Mouse (Mus musculus): Measurements from ENCODE around the gene Tmem216. TPM values are rescaled to one million over a fixed set of nuclear protein-coding genes. Genes with fewer than 3 reads are reported as not detected.

Tmem216 gene
- polyA plus RNA-seq, 1 experiment = 3.7 TPM

GRCm38 (mm10) chr19:10557001-10557400 lies 963 bp upstream of the Tmem216 start:
- H3K4me1 ChIP-seq (ENCODE audit: control insufficient read depth, insufficient read depth, insufficient read length, low read length) = peaks cover 6% of the 10 kb centered on the region; the same call in 1 of the 2 replicates
- H3K27ac ChIP-seq (ENCODE audit: insufficient read depth, low read depth, low read length) = no peak overlapping the region
- TF ChIP-seq CTCF (IDR thresholded peaks at IDR 0.05; ENCODE audit: extremely low read depth, insufficient read length, insufficient replicate concordance, low read depth, low read length) = no peak
- TF ChIP-seq POLR2A (IDR thresholded peaks at IDR 0.05; ENCODE audit: low read depth, low read length) = no peak
- no peak overlapping the region for H3K4me3 ChIP-seq (ENCODE audit: low read depth, low read length)
- H3K27me3 ChIP-seq (ENCODE audit: control insufficient read depth, insufficient read depth, low read length) = no peaks in the 10 kb centered on the region
- 73% methylated on average over 2 of the region's 2 CpGs for WGBS
- no peaks in the 10 kb centered on the region for H3K36me3 ChIP-seq (ENCODE audit: control insufficient read depth, insufficient read depth, low read length)

GRCm38 (mm10) chr19:10539454-10539853 lies 16.6 kb downstream of the Tmem216 start:
- Histone ChIP-seq H3K4me3 (ENCODE audit: low read depth, low read length) (no peak overlapping the region), H3K4me1 (ENCODE audit: control insufficient read depth, insufficient read depth, insufficient read length, low read length) (no peaks in the 10 kb centered on the region), H3K36me3 (ENCODE audit: control insufficient read depth, insufficient read depth, low read length) (peaks cover 71% of the 10 kb centered on the region), H3K27ac (ENCODE audit: insufficient read depth, low read depth, low read length) (no peak overlapping the region), H3K27me3 (ENCODE audit: control insufficient read depth, insufficient read depth, low read length) (no peaks in the 10 kb centered on the region)
- WGBS = 88% methylated on average over 5 of the region's 5 CpGs
- TF ChIP-seq POLR2A (IDR thresholded peaks at IDR 0.05; ENCODE audit: low read depth, low read length) (no peak), CTCF (IDR thresholded peaks at IDR 0.05; ENCODE audit: extremely low read depth, insufficient read length, insufficient replicate concordance, low read depth, low read length) (no peak)

DNA sequence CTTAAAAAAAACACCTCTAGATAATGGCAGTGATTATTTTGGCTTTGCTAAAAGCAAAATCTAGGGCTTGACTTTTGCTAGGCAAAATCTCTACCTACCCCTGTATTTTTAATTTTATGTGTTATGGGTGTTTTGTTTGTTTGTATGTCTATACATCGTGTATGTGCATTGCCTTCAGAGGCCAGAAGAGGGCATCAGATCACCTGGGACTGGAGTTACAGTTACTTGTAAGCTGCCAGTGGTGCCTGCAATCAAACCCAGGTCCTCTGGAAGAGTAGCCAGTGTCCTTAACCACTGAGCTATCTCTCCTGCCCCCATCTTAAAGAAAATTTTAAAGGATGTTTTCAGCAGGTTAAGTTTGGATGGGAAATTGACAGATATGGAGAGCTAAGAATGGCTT lies 26.0 kb downstream of the Tmem216 start:
- H3K4me3 ChIP-seq (ENCODE audit: low read depth, low read length) = no peak overlapping the region
- 93% methylated on average over 1 of the region's 1 CpGs for WGBS
- H3K27ac ChIP-seq (ENCODE audit: insufficient read depth, low read depth, low read length) = no peak overlapping the region
- H3K27me3 ChIP-seq (ENCODE audit: control insufficient read depth, insufficient read depth, low read length) = no peaks in the 10 kb centered on the region
- no peaks in the 10 kb centered on the region for H3K4me1 ChIP-seq (ENCODE audit: control insufficient read depth, insufficient read depth, insufficient read length, low read length)
- no peak for TF ChIP-seq POLR2A (IDR thresholded peaks at IDR 0.05; ENCODE audit: low read depth, low read length)
- peak; percentile 27; the same call in 1 of the 2 replicates for TF ChIP-seq CTCF (IDR thresholded peaks at IDR 0.05; ENCODE audit: extremely low read depth, insufficient read length, insufficient replicate concordance, low read depth, low read length)
- peaks cover 39% of the 10 kb centered on the region for H3K36me3 ChIP-seq (ENCODE audit: control insufficient read depth, insufficient read depth, low read length)

DNA sequence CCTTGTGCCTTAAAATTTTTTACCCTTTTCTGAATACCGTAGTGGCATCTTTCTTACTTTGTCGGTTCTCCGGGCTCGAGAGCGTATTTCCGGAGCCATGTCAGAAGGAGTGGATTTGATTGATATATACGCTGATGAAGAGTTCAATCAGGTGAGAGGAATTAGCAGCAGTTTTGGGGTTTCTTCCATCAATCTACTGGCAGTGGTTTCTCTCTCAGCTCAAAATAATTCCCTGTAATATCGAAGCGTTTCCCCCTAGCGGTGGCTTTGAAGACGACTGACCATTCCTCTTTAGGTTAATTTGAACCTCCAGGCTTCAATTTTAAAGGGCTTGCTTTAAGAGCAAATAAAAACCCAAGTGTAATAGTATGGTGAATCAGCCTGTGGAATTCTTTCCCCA lies 30.1 kb downstream of the Tmem216 start, which contains the start of gene Sdhaf2:
Gene Sdhaf2, minus strand, starts transcription at position 233 of the 400 bp plus-strand sequence.
- Histone ChIP-seq H3K36me3 (ENCODE audit: control insufficient read depth, insufficient read depth, low read length) (peaks cover 10% of the 10 kb centered on the region), H3K27ac (ENCODE audit: insufficient read depth, low read depth, low read length) (peak within 1 kb of the TSS; percentile 100), H3K4me3 (ENCODE audit: low read depth, low read length) (peak within 1 kb of the TSS; percentile 99), H3K27me3 (ENCODE audit: control insufficient read depth, insufficient read depth, low read length) (no peaks in the 10 kb centered on the region), H3K4me1 (ENCODE audit: control insufficient read depth, insufficient read depth, insufficient read length, low read length) (no peaks in the 10 kb centered on the region)
- under 1% methylated on average over 11 of the region's 11 CpGs for WGBS
- TF ChIP-seq CTCF (IDR thresholded peaks at IDR 0.05; ENCODE audit: extremely low read depth, insufficient read length, insufficient replicate concordance, low read depth, low read length) = no peak
- TF ChIP-seq POLR2A (IDR thresholded peaks at IDR 0.05; ENCODE audit: low read depth, low read length) = no peak

GRCm38 (mm10) chr19:10525106-10525901 lies 30.7 kb downstream of the Tmem216 start, which contains the start of gene Cpsf7:
Gene Cpsf7, plus strand, starts transcription at chr19:10525266.
- TF ChIP-seq POLR2A (IDR thresholded peaks at IDR 0.05; ENCODE audit: low read depth, low read length) (no peak; the same call in 1 of the 2 replicates), CTCF (IDR thresholded peaks at IDR 0.05; ENCODE audit: extremely low read depth, insufficient read length, insufficient replicate concordance, low read depth, low read length) (0 out of 2 replicates have a peak, but pooled peaks have one; percentile 9)
- Histone ChIP-seq H3K36me3 (ENCODE audit: control insufficient read depth, insufficient read depth, low read length) (peaks cover 8% of the 10 kb centered on the region), H3K4me1 (ENCODE audit: control insufficient read depth, insufficient read depth, insufficient read length, low read length) (no peaks in the 10 kb centered on the region), H3K27ac (ENCODE audit: insufficient read depth, low read depth, low read length) (peak within 1 kb of the TSS; percentile 100), H3K4me3 (ENCODE audit: low read depth, low read length) (peak within 1 kb of the TSS; percentile 99), H3K27me3 (ENCODE audit: control insufficient read depth, insufficient read depth, low read length) (no peaks in the 10 kb centered on the region)
- under 1% methylated on average over 92 of the region's 93 CpGs for WGBS

DNA sequence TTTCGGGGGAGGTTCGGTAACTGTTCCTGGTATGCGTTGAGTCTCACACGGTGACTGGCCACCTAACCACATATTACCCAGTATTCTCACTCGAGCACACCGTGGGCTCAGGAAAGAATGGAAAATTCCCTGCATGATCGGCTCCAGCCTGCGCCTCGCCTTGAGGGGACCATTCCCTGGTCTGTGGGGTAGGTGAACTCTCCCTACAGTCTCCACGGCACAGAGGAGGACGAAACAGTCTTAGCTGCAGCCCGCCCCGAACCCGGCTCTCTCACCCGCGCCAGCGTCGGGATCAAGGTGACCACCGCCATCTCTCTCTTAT lies 31.3 kb downstream of the Tmem216 start:
- H3K4me1 ChIP-seq (ENCODE audit: control insufficient read depth, insufficient read depth, insufficient read length, low read length) = no peaks in the 10 kb centered on the region
- H3K36me3 ChIP-seq (ENCODE audit: control insufficient read depth, insufficient read depth, low read length) = peaks cover 8% of the 10 kb centered on the region
- TF ChIP-seq CTCF (IDR thresholded peaks at IDR 0.05; ENCODE audit: extremely low read depth, insufficient read length, insufficient replicate concordance, low read depth, low read length) (no peak), POLR2A (IDR thresholded peaks at IDR 0.05; ENCODE audit: low read depth, low read length) (0 out of 2 replicates have a peak, but pooled peaks have one; percentile 72)
- H3K27ac ChIP-seq (ENCODE audit: insufficient read depth, low read depth, low read length) = peak overlapping the region; percentile 83
- H3K27me3 ChIP-seq (ENCODE audit: control insufficient read depth, insufficient read depth, low read length) = no peaks in the 10 kb centered on the region
- WGBS = under 1% methylated on average over 19 of the region's 19 CpGs
- H3K4me3 ChIP-seq (ENCODE audit: low read depth, low read length) = peak overlapping the region; percentile 99

DNA sequence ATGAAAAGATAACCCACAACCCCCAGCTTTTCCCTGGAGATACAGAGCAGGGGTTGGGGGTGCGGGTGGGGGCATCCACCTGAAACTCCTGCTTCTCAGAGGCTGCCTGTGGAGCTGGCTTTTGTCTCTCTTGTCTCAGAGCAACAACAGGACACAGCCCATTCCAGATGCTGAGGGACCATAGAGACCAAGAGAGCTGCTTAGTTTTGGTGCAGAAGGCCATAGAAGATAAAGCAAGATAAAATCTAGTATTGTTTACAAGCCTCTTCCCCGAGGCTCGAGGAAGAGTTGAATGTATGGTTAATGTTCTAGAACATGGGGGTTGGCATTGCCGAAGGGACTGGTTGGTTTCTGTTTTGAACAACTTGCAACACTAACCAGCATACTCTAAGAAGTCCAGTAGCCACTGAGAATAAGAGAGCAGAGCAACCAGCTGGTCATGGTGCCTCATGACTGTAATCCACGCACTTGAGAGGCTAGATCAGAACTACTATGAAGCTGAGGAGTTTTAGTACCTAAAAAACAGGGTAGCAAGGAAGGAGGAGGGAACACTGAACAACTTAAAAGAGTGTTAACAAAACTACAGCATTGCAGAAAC lies 32.5 kb downstream of the Tmem216 start:
- no peaks in the 10 kb centered on the region for H3K27me3 ChIP-seq (ENCODE audit: control insufficient read depth, insufficient read depth, low read length)

More for the DNA sequence above, 32.5 kb downstream of the Tmem216 start:
- Histone ChIP-seq H3K4me1 (ENCODE audit: control insufficient read depth, insufficient read depth, insufficient read length, low read length) (no peaks in the 10 kb centered on the region), H3K4me3 (ENCODE audit: low read depth, low read length) (no peak overlapping the region), H3K36me3 (ENCODE audit: control insufficient read depth, insufficient read depth, low read length) (peaks cover 5% of the 10 kb centered on the region; the same call in 1 of the 2 replicates), H3K27ac (ENCODE audit: insufficient read depth, low read depth, low read length) (no peak overlapping the region)
- TF ChIP-seq POLR2A (IDR thresholded peaks at IDR 0.05; ENCODE audit: low read depth, low read length) (no peak), CTCF (IDR thresholded peaks at IDR 0.05; ENCODE audit: extremely low read depth, insufficient read length, insufficient replicate concordance, low read depth, low read length) (no peak)
- 45% methylated on average over 5 of the region's 5 CpGs for WGBS
